Mouse (Mus musculus) cerebellum, postnatal 10 days (tissue): ENCODE data around the gene Angptl3.

Source experiments
- DNase-seq, 2 experiments: peaks; one replicate each; pipeline ENCODE4 v3.0.0; 2021; ENCODE audit warnings: mixed read lengths in 2 of 2

The Angptl3 gene

DNA sequence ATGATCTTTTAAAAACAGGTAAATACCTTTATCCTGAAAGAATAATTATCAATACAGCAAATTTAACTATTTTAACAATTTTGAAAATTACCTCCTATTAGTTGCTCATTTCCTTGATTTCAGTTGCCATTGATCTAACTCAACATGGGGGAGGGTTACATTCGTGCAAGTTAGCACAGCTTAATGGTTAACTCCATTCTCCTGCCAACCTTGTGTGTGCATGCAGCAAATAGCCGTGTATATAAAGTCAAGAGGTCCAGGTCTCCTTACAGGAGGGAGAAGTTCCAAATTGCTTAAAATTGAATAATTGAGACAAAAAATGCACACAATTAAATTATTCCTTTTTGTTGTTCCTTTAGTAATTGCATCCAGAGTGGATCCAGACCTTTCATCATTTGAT is at the start of gene Angptl3:
Angptl3 (plus strand) TSS at position 269 of the 400 bp plus-strand sequence.
- DNase-seq: no peak

DNA sequence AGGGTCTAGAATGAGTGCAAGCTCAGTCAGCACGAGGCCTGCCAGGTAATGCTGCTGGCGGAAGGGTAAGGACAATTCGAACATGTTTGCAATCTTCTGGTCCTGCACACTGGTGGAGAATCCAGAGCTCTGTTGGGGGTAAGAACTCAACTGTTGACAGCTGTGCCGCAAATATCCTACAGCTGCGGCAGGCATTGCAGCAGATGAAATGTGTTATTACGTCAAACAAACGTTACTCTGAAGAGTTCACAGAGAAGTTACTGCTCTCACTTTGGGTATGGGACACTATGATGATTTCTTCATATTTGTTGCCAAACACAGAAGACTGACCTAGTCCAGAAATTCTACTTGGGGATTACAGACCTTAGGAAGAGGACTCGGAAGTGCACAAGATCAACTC is 46.1 kb upstream of the Angptl3 start:
- no peak for DNase-seq

DNA sequence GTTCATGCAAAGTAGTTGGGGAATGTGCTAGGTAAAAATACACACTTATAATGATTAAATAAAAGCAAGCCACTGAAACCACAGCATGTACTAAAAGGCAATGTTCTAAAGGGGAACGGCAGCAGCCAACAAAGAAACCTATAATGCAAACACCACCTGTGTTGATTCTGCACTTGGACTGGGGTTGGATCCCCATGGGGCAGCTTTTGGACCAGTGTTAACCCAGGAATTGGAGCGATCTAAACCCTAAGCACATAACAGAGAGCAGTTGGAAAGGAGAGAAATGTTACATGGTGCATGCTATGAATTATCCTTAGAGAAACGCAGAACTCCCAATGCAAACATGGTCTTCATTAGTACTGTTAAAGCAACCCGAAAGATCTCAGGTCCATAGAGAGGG is 37.3 kb upstream of the Angptl3 start:
- DNase-seq: no peak

DNA sequence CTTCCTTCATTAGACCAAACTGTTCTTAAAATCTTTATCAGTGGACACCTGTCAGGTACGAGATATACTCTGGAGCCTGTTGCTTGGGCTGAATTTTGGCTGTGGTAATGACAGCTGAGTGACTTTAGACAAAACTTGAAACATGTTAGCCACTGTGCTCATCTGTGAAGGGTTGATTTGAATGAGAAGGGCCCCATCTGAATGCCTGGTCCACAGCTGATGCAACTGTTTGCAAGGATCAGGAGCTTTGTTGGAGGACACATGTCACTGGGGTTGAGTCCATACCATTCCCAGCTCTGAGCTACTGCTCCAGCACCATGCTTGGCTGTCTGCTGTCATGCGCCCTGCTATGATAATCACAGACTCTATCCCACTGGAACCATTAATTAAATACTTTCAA is 25.2 kb upstream of the Angptl3 start:
- no peak for DNase-seq

GRCm38 (mm10) chr4:99006319-99006718 is 24.4 kb upstream of the Angptl3 start:
- DNase-seq: no peak

DNA sequence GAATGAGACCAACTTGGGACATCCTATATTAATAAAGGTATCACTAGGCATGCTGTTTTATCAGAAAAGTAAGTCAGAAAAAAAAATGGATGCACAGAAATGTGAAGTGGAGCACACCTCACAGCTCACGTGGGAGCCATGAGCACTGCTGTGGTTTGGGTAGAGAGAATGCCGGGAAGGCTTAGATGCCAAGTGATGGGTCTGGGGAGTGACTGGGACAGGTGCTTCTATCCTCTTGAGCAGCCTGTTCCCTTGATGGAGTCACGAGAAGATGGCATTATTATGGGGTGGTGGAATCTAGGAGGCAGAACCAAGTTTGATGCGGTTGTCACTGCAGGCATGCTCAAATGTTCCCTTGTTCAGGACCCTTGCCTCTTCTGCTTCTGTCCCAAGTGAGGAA is 19.7 kb upstream of the Angptl3 start:
- DNase-seq: no peak

- no peak for DNase-seq
Observed at GRCm38 (mm10) chr4:99022221-99022620, 8.5 kb upstream of the Angptl3 start.

DNA sequence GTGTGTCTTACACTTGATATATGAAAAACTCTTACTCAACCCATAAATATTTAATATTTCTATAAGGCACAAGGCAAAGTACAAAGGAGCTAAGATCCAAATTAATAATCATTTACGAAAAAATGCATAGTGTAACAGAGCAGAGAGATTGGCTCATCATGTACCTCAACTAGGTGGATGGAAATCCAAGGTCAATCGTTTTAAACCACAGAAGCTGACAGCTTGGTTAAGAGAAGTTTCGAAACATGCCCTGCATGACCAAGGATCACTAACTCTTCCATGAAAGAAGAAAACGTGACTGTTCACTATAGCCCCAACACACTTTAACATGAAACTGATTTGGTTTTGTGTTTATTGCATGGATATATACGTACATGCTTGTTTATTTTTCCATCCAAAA is 2.4 kb upstream of the Angptl3 start:
- DNase-seq: no peak

GRCm38 (mm10) chr4:99032921-99033320 is 2.2 kb downstream of the Angptl3 start:
- DNase-seq: no peak

- no peak for DNase-seq
Observed at GRCm38 (mm10) chr4:99044854-99045253, 14.1 kb downstream of the Angptl3 start.

DNA sequence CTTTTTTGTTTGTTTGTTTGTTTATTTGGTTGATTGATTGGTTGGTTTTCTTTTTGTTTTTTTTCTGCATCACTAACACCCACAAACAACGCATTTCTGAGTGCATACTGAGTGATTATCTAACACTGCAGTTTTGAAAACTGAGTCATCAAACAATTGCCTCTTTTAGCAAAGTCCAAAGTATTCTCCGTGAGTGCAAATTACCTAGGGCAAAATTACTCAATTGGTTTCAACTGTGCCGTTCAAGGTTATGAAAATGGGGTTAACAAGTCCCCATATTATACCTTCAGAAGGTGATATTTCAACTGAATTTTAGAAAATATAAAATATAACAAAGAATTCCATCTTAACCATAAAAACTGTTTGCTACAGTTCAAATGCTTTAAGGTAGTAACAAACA is 15.7 kb downstream of the Angptl3 start:
- DNase-seq: no peak

DNA sequence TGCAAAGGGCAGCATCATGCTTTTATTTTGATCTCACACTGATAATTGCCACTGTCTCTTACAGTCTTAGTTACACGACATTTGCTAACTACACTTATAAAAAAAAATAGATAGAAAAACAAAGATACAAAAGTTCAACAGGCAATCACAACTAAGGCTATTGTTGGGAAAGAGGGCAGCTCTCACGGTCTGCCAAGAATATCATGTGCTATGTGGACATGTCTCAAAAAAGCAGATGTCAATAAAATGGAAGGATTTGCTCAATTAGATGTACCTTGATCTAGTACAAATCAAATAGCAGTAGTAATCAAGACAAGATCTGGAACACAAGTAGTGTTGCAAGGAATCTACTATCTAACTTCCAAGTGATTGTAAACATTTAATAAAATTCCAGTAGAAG is 17.8 kb downstream of the Angptl3 start:
- no peak for DNase-seq

DNA sequence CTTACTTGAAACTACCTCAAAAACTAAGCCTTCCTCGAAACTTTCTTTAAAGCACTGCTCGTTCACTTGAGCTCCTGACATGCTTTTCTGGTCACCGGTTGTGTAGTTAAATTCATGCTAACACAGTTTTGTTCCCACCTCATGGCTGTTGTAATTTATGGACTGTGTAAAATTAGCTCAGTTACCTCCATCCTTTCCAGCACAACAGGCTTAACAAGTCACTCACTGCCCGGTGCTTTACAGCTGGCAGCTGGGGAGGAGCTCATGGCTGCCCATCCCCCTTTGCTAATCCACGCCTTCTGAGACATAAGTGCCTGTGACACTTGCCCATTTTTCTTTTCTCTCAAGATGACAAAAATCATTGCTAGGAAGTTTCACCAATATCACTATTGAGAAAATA is 33.8 kb downstream of the Angptl3 start:
- DNase-seq: peak in 1 of 2 experiments; percentile 9

GRCm38 (mm10) chr4:99068806-99069205 is 38.1 kb downstream of the Angptl3 start:
- peak in 1 of 2 experiments; percentile 3 for DNase-seq

DNA sequence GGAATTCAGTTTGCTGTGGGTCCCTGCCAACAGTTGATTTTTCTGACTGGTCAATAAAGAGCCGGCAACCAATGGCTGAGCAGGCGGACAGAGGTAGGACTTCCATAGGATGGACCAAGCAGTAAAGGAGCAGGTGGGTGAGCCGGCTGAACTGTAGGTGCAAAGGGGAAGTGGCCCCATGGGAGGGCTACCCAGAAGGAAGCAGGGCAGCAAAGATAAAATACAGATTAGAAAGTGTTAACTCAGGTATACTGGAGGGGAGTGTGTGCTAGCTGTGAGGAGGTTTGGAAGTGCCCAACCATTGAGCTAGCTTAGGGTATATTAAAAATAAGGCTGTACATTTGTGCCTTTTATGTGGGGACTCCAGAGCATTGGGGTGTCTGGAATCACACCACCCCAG is 47.3 kb downstream of the Angptl3 start:
- no peak for DNase-seq

GRCm38 (mm10) chr4:99081169-99081568 is 50.4 kb downstream of the Angptl3 start:
- no peak for DNase-seq

- DNase-seq: no peak
Observed at GRCm38 (mm10) chr4:99083862-99084261, 53.1 kb downstream of the Angptl3 start.

DNA sequence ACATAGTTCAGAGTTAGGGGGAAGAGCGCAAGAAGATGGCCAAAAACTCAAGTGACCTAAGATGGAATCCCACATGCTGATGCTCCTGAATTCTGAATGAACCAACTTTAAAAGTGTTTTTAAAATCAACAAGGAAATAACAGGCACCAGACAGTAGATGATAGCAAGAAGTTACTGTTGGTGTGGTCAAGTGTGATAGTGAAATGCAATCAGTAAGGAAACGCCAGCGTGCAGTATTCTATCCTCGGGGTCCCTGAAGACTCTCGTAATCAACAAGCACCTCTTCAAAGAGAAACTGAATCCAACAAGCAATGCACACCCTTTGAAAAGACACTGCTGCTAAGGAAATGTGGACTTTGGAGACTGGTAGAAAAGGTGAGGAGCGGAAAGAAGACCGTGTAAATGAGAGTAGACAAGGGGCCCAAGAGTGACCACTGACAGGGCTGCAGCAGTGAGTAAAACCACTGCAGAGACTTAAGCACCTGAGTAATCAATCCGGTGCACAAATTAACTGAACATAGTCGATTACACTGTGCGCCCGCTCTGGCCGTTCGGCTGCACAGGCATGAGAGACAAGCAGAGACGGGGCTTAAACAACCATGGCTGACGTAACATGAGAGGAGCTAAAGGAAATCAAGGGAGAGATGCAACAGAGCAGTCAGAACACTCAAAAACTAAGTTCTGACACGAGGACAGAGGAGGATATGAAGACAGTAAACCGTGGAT is 57.2 kb downstream of the Angptl3 start:
- no peak for DNase-seq

DNA sequence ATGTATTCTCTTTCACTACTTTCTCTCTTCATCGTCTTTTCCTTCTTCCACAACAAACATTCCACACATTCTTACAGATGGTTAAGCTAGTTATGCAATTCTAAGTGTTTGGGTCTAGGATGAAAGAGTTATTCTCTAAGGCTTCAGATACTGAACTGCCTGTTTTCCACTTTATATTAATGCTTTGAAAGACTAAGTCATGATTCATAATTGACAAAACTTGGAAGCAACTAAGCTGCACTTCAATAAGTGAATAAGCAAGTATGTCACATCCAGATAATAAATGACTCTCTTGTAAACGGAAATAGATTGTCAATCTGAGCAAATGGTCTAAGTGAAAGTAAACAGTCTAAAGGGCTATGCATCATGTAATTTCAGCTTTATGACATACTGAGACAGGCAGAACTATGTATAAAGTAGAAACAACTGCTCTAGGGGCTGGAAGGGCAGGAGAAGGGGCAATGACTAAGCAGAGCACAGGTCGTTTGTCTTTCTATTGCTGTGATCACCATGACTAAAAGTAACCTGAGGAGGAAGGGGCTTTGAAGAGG is 60.5 kb downstream of the Angptl3 start:
- no peak for DNase-seq

- DNase-seq: no peak
Observed at GRCm38 (mm10) chr4:99091777-99092176, 61.0 kb downstream of the Angptl3 start.
